In genomic region chr3:92512325-92512724, GRCm38 (mm10) we compare ENCODE assay signal across 14 mouse cellular contexts. TPM values are rescaled to one million over a fixed set of nuclear protein-coding genes. Genes with fewer than 3 reads are reported as not detected.
DNase-seq lines count a peak whose midpoint lies in the region; ATAC-seq lines count a peak whose summit lies in the region.
"Had no signal": no experiment of that assay in that cellular context is flagged by ENCODE, and none has a peak within 500 bp of the region (broad histone marks: within the 10 kb centered on the region; RNA-seq: fewer than 3 reads in every experiment).

No protein-coding gene starts in this region.

- H3K4me1 ChIP-seq in embryonic facial prominence, embryonic 11.5 days (ENCODE audit: control insufficient read depth, insufficient read depth, low read length): no peaks in the 10 kb centered on the region
- H3K4me1 ChIP-seq in embryonic facial prominence, embryonic 10.5 days: no peaks in the 10 kb centered on the region
- no peaks in the 10 kb centered on the region for H3K4me1 ChIP-seq in kidney, embryonic 14.5 days (ENCODE audit: control insufficient read depth, insufficient read depth, low read length)
- H3K4me1 ChIP-seq: lung, embryonic 15.5 days had no signal

- no peak overlapping the region for H3K4me2 ChIP-seq in embryonic facial prominence, embryonic 11.5 days (ENCODE audit: low read depth, low read length)
- no peak overlapping the region for H3K4me2 ChIP-seq in kidney, embryonic 14.5 days (replicated peaks; ENCODE audit: low read depth, low read length)
- H3K4me2 ChIP-seq: lung, embryonic 15.5 days had no signal

- no peak overlapping the region for H3K4me3 ChIP-seq in embryonic facial prominence, embryonic 11.5 days (ENCODE audit: low read depth, low read length)
- no peak overlapping the region for H3K4me3 ChIP-seq in embryonic facial prominence, embryonic 10.5 days
- no peak overlapping the region for H3K4me3 ChIP-seq in kidney, embryonic 14.5 days (ENCODE audit: low read length)
- H3K4me3 ChIP-seq: lung, embryonic 15.5 days had no signal

- no peak overlapping the region for H3K9ac ChIP-seq in embryonic facial prominence, embryonic 11.5 days (replicated peaks; ENCODE audit: low read length)
- H3K9ac ChIP-seq in kidney, embryonic 14.5 days (ENCODE audit: low read depth, low read length): no peak overlapping the region
- H3K9ac ChIP-seq: lung, embryonic 15.5 days had no signal

- H3K9me3 ChIP-seq in embryonic facial prominence, embryonic 11.5 days (replicated peaks; ENCODE audit: control insufficient read depth, low read length): no peaks in the 10 kb centered on the region
- no peaks in the 10 kb centered on the region for H3K9me3 ChIP-seq in embryonic facial prominence, embryonic 10.5 days
- H3K9me3 ChIP-seq in kidney, embryonic 14.5 days (ENCODE audit: control insufficient read depth, low read length): no peaks in the 10 kb centered on the region
- H3K9me3 ChIP-seq: lung, embryonic 15.5 days had no signal

- no peaks in the 10 kb centered on the region for H3K27me3 ChIP-seq in embryonic facial prominence, embryonic 11.5 days (ENCODE audit: control insufficient read depth, insufficient read depth, low read length)
- no peaks in the 10 kb centered on the region for H3K27me3 ChIP-seq in embryonic facial prominence, embryonic 10.5 days (replicated peaks; ENCODE audit: low read depth, poor library complexity, severe bottlenecking)
- no peaks in the 10 kb centered on the region for H3K27me3 ChIP-seq in kidney, embryonic 14.5 days (ENCODE audit: control insufficient read depth, insufficient read depth, low read length)
- H3K27me3 ChIP-seq: lung, embryonic 15.5 days had no signal

- no peaks in the 10 kb centered on the region for H3K36me3 ChIP-seq in embryonic facial prominence, embryonic 11.5 days (replicated peaks; ENCODE audit: control insufficient read depth, insufficient read depth, low read depth, low read length)
- no peaks in the 10 kb centered on the region for H3K36me3 ChIP-seq in embryonic facial prominence, embryonic 10.5 days (replicated peaks)
- no peaks in the 10 kb centered on the region for H3K36me3 ChIP-seq in kidney, embryonic 14.5 days (ENCODE audit: control insufficient read depth, insufficient read depth, low read length)
- H3K36me3 ChIP-seq: lung, embryonic 15.5 days had no signal

- no peak for ATAC-seq in embryonic facial prominence, embryonic 11.5 days (replicated peaks; ENCODE audit: insufficient number of reproducible peaks, low FRiP score, low TSS enrichment, low read depth)
- ATAC-seq in kidney, embryonic 14.5 days (ENCODE audit: low FRiP score, low TSS enrichment): no peak
- no peak for ATAC-seq in CD4-positive, CD25-positive, alpha-beta regulatory T cell, adult 4 months

- peak; percentile 36 for DNase-seq in embryonic facial prominence, embryonic 11.5 days (ENCODE audit: low spot score)
- DNase-seq in embryonic facial prominence, embryonic 10.5 days (ENCODE audit: low spot score): no peak
- DNase-seq in kidney, postnatal 14 days: peak; percentile 6
- DNase-seq in right cerebral cortex, adult 18-20 months: peak; percentile 10
- no peak for DNase-seq in right cerebral cortex, postnatal 4 days
- DNase-seq in urinary bladder, postnatal 4 days (ENCODE audit: low spot score in 2 of 2): no peak
- DNase-seq: cerebellum, adult 2 months; gastrocnemius, postnatal 25 days; layer of hippocampus, postnatal 36 days had no signal

- no peak overlapping the region for H3K27ac ChIP-seq in embryonic facial prominence, embryonic 11.5 days (replicated peaks; ENCODE audit: low read depth, low read length)
- H3K27ac ChIP-seq in embryonic facial prominence, embryonic 10.5 days (replicated peaks): no peak overlapping the region
- no peak overlapping the region for H3K27ac ChIP-seq in kidney, embryonic 14.5 days (ENCODE audit: low read depth, low read length)
- H3K27ac ChIP-seq: lung, embryonic 15.5 days had no signal

RNA-seq across cellular contexts. Expression of gene Sprr4, which starts 12.0 kb away (rescaled TPM):
- not detected in 2 replicates for polyA plus RNA-seq in embryonic facial prominence, embryonic 11.5 days (2014; fragmentation: Nextera tagmentation; extraction: Ambion mirVana)
- polyA plus RNA-seq in embryonic facial prominence, embryonic 10.5 days (2016; fragmentation: Nextera tagmentation; extraction: Ambion mirVana): not detected in 2 replicates
- polyA plus RNA-seq in kidney, embryonic 14.5 days (2014; fragmentation: Nextera tagmentation; extraction: Ambion mirVana): not detected in 2 replicates
- not detected for polyA plus RNA-seq in CD4-positive, CD25-positive, alpha-beta regulatory T cell, adult 4 months (2017; shearing (Covaris generic))
- polyA plus RNA-seq: cerebellum, adult 2 months; hindbrain, embryonic 11.5 days; lung, embryonic 15.5 days; stomach, embryonic 14.5 days had no signal

RNA-seq across cellular contexts. Expression of gene 2310046K23Rik, which starts 22.0 kb away (rescaled TPM):
- polyA plus RNA-seq in embryonic facial prominence, embryonic 11.5 days (2014; fragmentation: Nextera tagmentation; extraction: Ambion mirVana): not detected in 2 replicates
- not detected in 2 replicates for polyA plus RNA-seq in embryonic facial prominence, embryonic 10.5 days (2016; fragmentation: Nextera tagmentation; extraction: Ambion mirVana)
- polyA plus RNA-seq in kidney, embryonic 14.5 days (2014; fragmentation: Nextera tagmentation; extraction: Ambion mirVana): not detected in 2 replicates
- not detected for polyA plus RNA-seq in CD4-positive, CD25-positive, alpha-beta regulatory T cell, adult 4 months (2017; shearing (Covaris generic))
- polyA plus RNA-seq: cerebellum, adult 2 months; hindbrain, embryonic 11.5 days; lung, embryonic 15.5 days; stomach, embryonic 14.5 days had no signal

RNA-seq across cellular contexts. Expression of gene Sprr1a, which starts 26.6 kb away (rescaled TPM):
- polyA plus RNA-seq in embryonic facial prominence, embryonic 11.5 days (2014; fragmentation: Nextera tagmentation; extraction: Ambion mirVana): 0.36 TPM in 1 of 2 replicates, not detected in the other
- not detected in 2 replicates for polyA plus RNA-seq in embryonic facial prominence, embryonic 10.5 days (2016; fragmentation: Nextera tagmentation; extraction: Ambion mirVana)
- 8.1 and 8.4 TPM in 2 replicates for polyA plus RNA-seq in kidney, embryonic 14.5 days (2014; fragmentation: Nextera tagmentation; extraction: Ambion mirVana)
- polyA plus RNA-seq in CD4-positive, CD25-positive, alpha-beta regulatory T cell, adult 4 months (2017; shearing (Covaris generic)): not detected
- polyA plus RNA-seq: hindbrain, embryonic 11.5 days had no signal

RNA-seq across cellular contexts. Expression of gene Sprr3, which starts 53.8 kb away (rescaled TPM):
- not detected in 2 replicates for polyA plus RNA-seq in embryonic facial prominence, embryonic 11.5 days (2014; fragmentation: Nextera tagmentation; extraction: Ambion mirVana)
- not detected in 2 replicates for polyA plus RNA-seq in embryonic facial prominence, embryonic 10.5 days (2016; fragmentation: Nextera tagmentation; extraction: Ambion mirVana)
- not detected in 2 replicates for polyA plus RNA-seq in kidney, embryonic 14.5 days (2014; fragmentation: Nextera tagmentation; extraction: Ambion mirVana)
- polyA plus RNA-seq in CD4-positive, CD25-positive, alpha-beta regulatory T cell, adult 4 months (2017; shearing (Covaris generic)): not detected
- polyA plus RNA-seq: cerebellum, adult 2 months; hindbrain, embryonic 11.5 days had no signal

Comparison
In these comparisons a context has a peak if more than half of its experiments do, and no peak if none do; other contexts are left out.
1. DNase-seq: peak in embryonic facial prominence, embryonic 11.5 days (single experiment), kidney, postnatal 14 days (single experiment) and right cerebral cortex, adult 18-20 months (single experiment); none in embryonic facial prominence, embryonic 10.5 days (single experiment), right cerebral cortex, postnatal 4 days (single experiment) and urinary bladder, postnatal 4 days (0 of 2).